Mouse (Mus musculus) midbrain, embryonic 12.5 days (tissue): ENCODE data around the gene Lmbr1. TPM values are rescaled to one million over a fixed set of nuclear protein-coding genes. Genes with fewer than 3 reads are reported as not detected.
A peak's percentile ranks its signal among the peaks of the same experiment; 100 is the strongest.
"Not testable (repeated sequence)": the region's sequence is repeated elsewhere in the genome, so short reads cannot be mapped to it uniquely, and the experiment has no call there.

ENCODE experiments used
- ATAC-seq: fragments of 200-750 bp; cut with Nextera tagmentation; 2 replicates; pipeline ENCODE4 v1.8.0; 2017; ENCODE audit warnings: low read depth, moderate TSS enrichment, moderate library complexity; ENCODE audit not compliant: low FRiP score
- H3K27ac ChIP-seq: fragments of 300-500 bp; sonication (generic); replicated peaks from 2 replicates; pipeline ENCODE4 v1.5.1; 2016; ENCODE audit warnings: mild to moderate bottlenecking
- H3K27me3 ChIP-seq: fragments of 300-500 bp; sonication (generic); 2 replicates; pipeline ENCODE4 v1.6.1; 2016; ENCODE audit warnings: mild to moderate bottlenecking
- H3K36me3 ChIP-seq: fragments of 300-500 bp; sonication (generic); 2 replicates; pipeline ENCODE4 v1.6.1; 2016
- H3K4me1 ChIP-seq: fragments of 300-500 bp; sonication (generic); 2 replicates; pipeline ENCODE4 v1.6.1; 2016
- H3K4me2 ChIP-seq: fragments of 300-500 bp; sonication (generic); replicated peaks from 2 replicates; pipeline ENCODE4 v1.6.1; 2016; ENCODE audit warnings: mild to moderate bottlenecking, moderate library complexity
- H3K4me3 ChIP-seq: fragments of 300-500 bp; sonication (generic); 2 replicates; pipeline ENCODE4 v1.5.1; 2016; ENCODE audit warnings: mild to moderate bottlenecking
- H3K9ac ChIP-seq: fragments of 300-500 bp; sonication (generic); replicated peaks from 2 replicates; pipeline ENCODE4 v1.6.1; 2016; ENCODE audit warnings: mild to moderate bottlenecking, moderate library complexity
- H3K9me3 ChIP-seq: fragments of 300-500 bp; sonication (generic); 2 replicates; pipeline ENCODE4 v1.6.1; 2016; ENCODE audit warnings: mild to moderate bottlenecking
- WGBS: fragments of 180-500 bp; shearing (Covaris S2); methylation state at CpG from one replicate; pipeline ENCODE4 v1.1.7; 2016; 5-methylcytosine and 5-hydroxymethylcytosine counted together
- polyA plus RNA-seq: library from polyadenylated mRNA; unstranded; fragments of >200 nt; fragmentation: Nextera tagmentation; extraction: Ambion mirVana; gene quantifications from 2 replicates; pipeline ENCODE4 v1.2.1, GENCODE M21; 2016

The Lmbr1 gene
- 17.0 and 20.0 TPM in 2 replicates for polyA plus RNA-seq

GRCm38 (mm10) chr5:29378298-29379036, at the start of gene Lmbr1:
Lmbr1 (minus strand) TSS chr5:29378390.
- peaks cover 7% of the 10 kb centered on the region for H3K27me3 ChIP-seq
- under 1% methylated on average over 40 of the region's 40 CpGs for WGBS
- H3K27ac ChIP-seq = peak within 1 kb of the TSS; percentile 68; the same call in 1 of the 2 replicates
- H3K9ac ChIP-seq = peak within 1 kb of the TSS; percentile 80
- H3K4me2 ChIP-seq = peak within 1 kb of the TSS; percentile 95
- peaks cover 14% of the 10 kb centered on the region for H3K4me1 ChIP-seq
- H3K9me3 ChIP-seq = no peaks in the 10 kb centered on the region
- H3K36me3 ChIP-seq = no peaks in the 10 kb centered on the region
- peak within 1 kb of the TSS; percentile 87 for H3K4me3 ChIP-seq
- peak; percentile 96 for ATAC-seq

GRCm38 (mm10) chr5:29423330-29423729, 45.1 kb upstream of the Lmbr1 start:
- H3K9me3 ChIP-seq = not testable (repeated sequence)

GRCm38 (mm10) chr5:29413041-29413440, 34.9 kb upstream of the Lmbr1 start:
- no peak for ATAC-seq
- Histone ChIP-seq H3K4me3 (no peak overlapping the region), H3K27ac (no peak overlapping the region), H3K4me1 (no peaks in the 10 kb centered on the region), H3K4me2 (no peak overlapping the region), H3K27me3 (no peaks in the 10 kb centered on the region), H3K9ac (no peak overlapping the region), H3K36me3 (no peaks in the 10 kb centered on the region), H3K9me3 (no peaks in the 10 kb centered on the region)
- WGBS = 77% methylated on average over 3 of the region's 3 CpGs

More at GRCm38 (mm10) chr5:29423330-29423729, 45.1 kb upstream of the Lmbr1 start:
- 78% methylated on average over 3 of the region's 3 CpGs for WGBS
- not testable (repeated sequence) for ATAC-seq, H3K27me3 ChIP-seq, H3K4me2 ChIP-seq, H3K36me3 ChIP-seq, H3K9ac ChIP-seq, H3K4me3 ChIP-seq, H3K4me1 ChIP-seq, H3K27ac ChIP-seq

GRCm38 (mm10) chr5:29410854-29411253, 32.7 kb upstream of the Lmbr1 start:
- H3K9ac ChIP-seq = no peak overlapping the region
- no peaks in the 10 kb centered on the region for H3K27me3 ChIP-seq
- ATAC-seq = no peak
- H3K4me1 ChIP-seq = no peaks in the 10 kb centered on the region
- no peak overlapping the region for H3K4me3 ChIP-seq
- no peak overlapping the region for H3K27ac ChIP-seq
- H3K4me2 ChIP-seq = no peak overlapping the region
- no peaks in the 10 kb centered on the region for H3K36me3 ChIP-seq
- H3K9me3 ChIP-seq = no peaks in the 10 kb centered on the region

- ATAC-seq = no peak
- Histone ChIP-seq H3K9me3 (no peaks in the 10 kb centered on the region), H3K27ac (no peak overlapping the region), H3K27me3 (no peaks in the 10 kb centered on the region), H3K4me3 (no peak overlapping the region), H3K4me1 (no peaks in the 10 kb centered on the region), H3K9ac (no peak overlapping the region), H3K36me3 (no peaks in the 10 kb centered on the region), H3K4me2 (no peak overlapping the region)
- 71% methylated on average over 4 of the region's 4 CpGs for WGBS
Measured at GRCm38 (mm10) chr5:29398427-29398826, 20.2 kb upstream of the Lmbr1 start.

GRCm38 (mm10) chr5:29388944-29389765, 11.0 kb upstream of the Lmbr1 start:
- WGBS = 19% methylated on average over 15 of the region's 15 CpGs
- Histone ChIP-seq H3K36me3 (no peaks in the 10 kb centered on the region), H3K4me2 (no peak overlapping the region), H3K27me3 (no peaks in the 10 kb centered on the region; the same call in 1 of the 2 replicates), H3K9ac (no peak overlapping the region), H3K27ac (no peak overlapping the region), H3K4me3 (no peak overlapping the region), H3K4me1 (no peaks in the 10 kb centered on the region), H3K9me3 (no peaks in the 10 kb centered on the region)
- ATAC-seq = no peak; the same call in 1 of the 2 replicates

GRCm38 (mm10) chr5:29388181-29388943, 10.2 kb upstream of the Lmbr1 start:
- no peak overlapping the region for H3K4me2 ChIP-seq
- H3K9me3 ChIP-seq = no peaks in the 10 kb centered on the region
- WGBS = 65% methylated on average over 7 of the region's 7 CpGs
- no peak overlapping the region for H3K4me3 ChIP-seq
- ATAC-seq = no peak
- H3K36me3 ChIP-seq = no peaks in the 10 kb centered on the region
- no peak overlapping the region for H3K27ac ChIP-seq
- H3K27me3 ChIP-seq = no peaks in the 10 kb centered on the region; the same call in 1 of the 2 replicates
- no peak overlapping the region for H3K9ac ChIP-seq
- no peaks in the 10 kb centered on the region for H3K4me1 ChIP-seq

GRCm38 (mm10) chr5:29387591-29387990, 9.4 kb upstream of the Lmbr1 start:
- no peak for ATAC-seq
- Histone ChIP-seq H3K27ac (no peak overlapping the region), H3K9me3 (no peaks in the 10 kb centered on the region), H3K27me3 (no peaks in the 10 kb centered on the region; the same call in 1 of the 2 replicates), H3K4me2 (no peak overlapping the region), H3K4me1 (no peaks in the 10 kb centered on the region), H3K36me3 (no peaks in the 10 kb centered on the region), H3K9ac (no peak overlapping the region), H3K4me3 (no peak overlapping the region)
- WGBS = 86% methylated on average over 1 of the region's 1 CpGs

DNA sequence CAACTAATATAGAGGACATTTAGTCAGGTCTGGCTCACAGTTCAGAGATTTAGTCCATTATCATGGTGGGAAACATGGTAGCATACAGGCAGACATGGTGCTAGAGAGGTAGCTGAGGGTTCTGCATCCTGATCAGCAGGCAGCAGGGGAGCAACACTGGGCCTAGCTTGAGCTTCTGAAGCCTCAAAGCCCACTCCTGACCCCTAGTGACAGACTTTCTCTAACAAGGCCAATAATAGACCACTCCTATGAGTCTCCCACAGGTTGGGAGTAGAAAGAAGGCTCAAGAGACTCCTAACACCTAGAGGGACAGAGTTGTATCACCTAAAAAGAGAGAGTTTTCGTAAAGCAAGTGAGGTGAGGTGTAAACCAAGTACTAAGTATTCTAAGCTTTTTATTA, 4.6 kb upstream of the Lmbr1 start:
- no peak for ATAC-seq
- Histone ChIP-seq H3K4me1 (peaks cover 6% of the 10 kb centered on the region), H3K4me3 (no peak overlapping the region), H3K9ac (no peak overlapping the region), H3K4me2 (no peak overlapping the region), H3K9me3 (no peaks in the 10 kb centered on the region), H3K27ac (no peak overlapping the region), H3K36me3 (no peaks in the 10 kb centered on the region), H3K27me3 (no peaks in the 10 kb centered on the region)
- 78% methylated on average over 1 of the region's 1 CpGs for WGBS

GRCm38 (mm10) chr5:29380091-29380490, 1.9 kb upstream of the Lmbr1 start:
- no peak overlapping the region for H3K9ac ChIP-seq
- no peak overlapping the region for H3K4me3 ChIP-seq
- no peaks in the 10 kb centered on the region for H3K9me3 ChIP-seq
- no peaks in the 10 kb centered on the region for H3K36me3 ChIP-seq
- ATAC-seq = no peak
- H3K4me1 ChIP-seq = peaks cover 14% of the 10 kb centered on the region
- peaks cover 7% of the 10 kb centered on the region for H3K27me3 ChIP-seq
- 68% methylated on average over 2 of the region's 2 CpGs for WGBS
- H3K27ac ChIP-seq = no peak overlapping the region
- H3K4me2 ChIP-seq = no peak overlapping the region

- H3K4me2 ChIP-seq = peak overlapping the region; percentile 95
- no peaks in the 10 kb centered on the region for H3K9me3 ChIP-seq
- H3K9ac ChIP-seq = peak overlapping the region; percentile 80
- no peak; the same call in 1 of the 2 replicates for ATAC-seq
- no peaks in the 10 kb centered on the region for H3K36me3 ChIP-seq
- H3K4me1 ChIP-seq = peaks cover 14% of the 10 kb centered on the region
- peaks cover 7% of the 10 kb centered on the region for H3K27me3 ChIP-seq
- WGBS = 1% methylated on average over 47 of the region's 47 CpGs
- H3K4me3 ChIP-seq = peak overlapping the region; percentile 87
- H3K27ac ChIP-seq = peak overlapping the region; percentile 68; the same call in 1 of the 2 replicates
Measured at GRCm38 (mm10) chr5:29377590-29378297, 446 bp downstream of the Lmbr1 start.
